Mouse (Mus musculus) hindbrain, embryonic 14.5 days (tissue): Measurements from ENCODE around the gene Olfr806. TPM values are rescaled to one million over a fixed set of nuclear protein-coding genes. Genes with fewer than 3 reads are reported as not detected.

ENCODE experiments used
- ATAC-seq: fragments of 200-750 bp; cut with Nextera tagmentation; 2 replicates; pipeline ENCODE4 v1.8.0; 2017; ENCODE audit warnings: moderate number of reproducible peaks, mild to moderate bottlenecking, moderate TSS enrichment, moderate library complexity; ENCODE audit not compliant: low FRiP score
- DNase-seq: peaks from one replicate; pipeline ENCODE4 v3.0.0-alpha.2; 2015; ENCODE audit warnings: low spot score
- H3K27ac ChIP-seq: fragments of 300-500 bp; sonication (generic); 2 replicates; pipeline ENCODE4 v1.5.1; 2014; ENCODE audit warnings: mild to moderate bottlenecking, moderate library complexity
- H3K27me3 ChIP-seq: fragments of 300-500 bp; sonication (generic); 2 replicates; pipeline ENCODE4 v1.6.1; 2014; ENCODE audit warnings: mild to moderate bottlenecking, low read length, mixed read lengths; ENCODE audit not compliant: control insufficient read depth, insufficient read depth
- H3K36me3 ChIP-seq: fragments of 300-500 bp; sonication (generic); replicated peaks from 2 replicates; pipeline ENCODE4 v1.6.1; 2014; ENCODE audit not compliant: control insufficient read depth, insufficient read depth
- H3K4me1 ChIP-seq: fragments of 300-500 bp; sonication (generic); replicated peaks from 2 replicates; pipeline ENCODE4 v1.6.1; 2014; ENCODE audit warnings: antibody characterized with exemption, low read length, mixed read lengths; ENCODE audit not compliant: control insufficient read depth, insufficient read depth
- H3K4me2 ChIP-seq: fragments of 300-500 bp; sonication (generic); replicated peaks from 2 replicates; pipeline ENCODE4 v1.6.1; 2014; ENCODE audit warnings: mild to moderate bottlenecking, moderate library complexity
- H3K4me3 ChIP-seq: fragments of 300-500 bp; sonication (generic); replicated peaks from 2 replicates; pipeline ENCODE4 v1.5.1; 2014; ENCODE audit warnings: mild to moderate bottlenecking, low read length
- H3K9ac ChIP-seq: fragments of 300-500 bp; sonication (generic); 2 replicates; pipeline ENCODE4 v1.6.1; 2014
- H3K9me3 ChIP-seq: fragments of 300-500 bp; sonication (generic); 2 replicates; pipeline ENCODE4 v1.6.1; 2016; ENCODE audit warnings: low read length; ENCODE audit not compliant: control insufficient read depth
- WGBS: fragments of 180-500 bp; shearing (Covaris S2); extraction: QIAGEN DNeasy Blood & Tissue Kit; methylation state at CpG from one replicate; pipeline ENCODE4 v1.1.7; 2014; 5-methylcytosine and 5-hydroxymethylcytosine counted together
- polyA plus RNA-seq: library from polyadenylated mRNA; unstranded; fragments of >200 nt; fragmentation: Nextera tagmentation; extraction: Ambion mirVana; gene quantifications from 2 replicates; pipeline ENCODE4 v1.2.1, GENCODE M21; 2014

The Olfr806 gene
- not detected in 2 replicates for polyA plus RNA-seq

DNA sequence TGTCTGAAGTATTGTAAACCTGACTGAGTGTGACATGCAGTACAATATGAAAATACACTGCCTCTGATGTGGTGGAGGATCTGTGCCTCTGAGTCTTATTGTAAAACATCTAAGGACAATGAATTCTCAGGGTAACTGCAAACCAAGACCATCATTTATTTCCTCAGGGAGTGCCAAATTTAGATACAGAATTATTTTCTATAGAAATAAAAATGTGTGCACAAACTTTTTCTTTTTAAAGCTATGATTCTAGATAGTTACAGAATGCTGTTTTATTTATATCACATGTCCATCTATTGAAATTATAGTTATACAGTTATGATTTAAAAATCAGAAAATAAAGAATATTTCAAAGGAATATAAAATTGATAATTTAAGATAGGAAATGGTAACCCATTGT lies at the start of gene Olfr806:
TSS of gene Olfr806 (minus strand) at position 101 of the 400 bp plus-strand sequence.
- Histone ChIP-seq H3K9ac (no peak within 1 kb of the TSS), H3K9me3 (no peaks in the 10 kb centered on the region), H3K4me1 (no peaks in the 10 kb centered on the region), H3K4me3 (no peak within 1 kb of the TSS), H3K27me3 (no peaks in the 10 kb centered on the region), H3K27ac (no peak within 1 kb of the TSS), H3K4me2 (no peak within 1 kb of the TSS), H3K36me3 (no peaks in the 10 kb centered on the region)
- DNase-seq (no peak), ATAC-seq (no peak)

DNA sequence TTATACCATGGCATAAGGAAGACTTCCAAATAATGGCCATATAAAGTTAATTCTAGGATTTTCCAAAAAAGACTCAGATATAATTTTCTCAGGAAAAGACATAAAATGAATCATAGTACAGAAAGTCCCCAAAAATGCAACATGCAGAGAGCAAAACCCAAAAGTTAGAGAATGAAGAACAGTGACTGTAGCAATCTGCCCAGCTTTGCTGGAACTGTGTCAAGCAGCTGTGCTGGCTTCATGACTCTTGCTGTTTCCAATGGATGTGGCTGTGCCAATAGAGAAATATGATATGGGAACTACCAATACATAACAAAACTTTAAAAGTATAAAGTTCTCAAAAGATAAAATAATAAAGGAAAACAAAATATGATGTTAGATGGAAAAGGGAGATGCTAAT lies 36.4 kb upstream of the Olfr806 start:
- Histone ChIP-seq H3K27ac (no peak overlapping the region), H3K27me3 (no peaks in the 10 kb centered on the region), H3K9ac (no peak overlapping the region), H3K36me3 (no peaks in the 10 kb centered on the region), H3K4me2 (no peak overlapping the region), H3K4me3 (no peak overlapping the region), H3K4me1 (no peaks in the 10 kb centered on the region), H3K9me3 (no peaks in the 10 kb centered on the region)
- DNase-seq (no peak), ATAC-seq (no peak)

DNA sequence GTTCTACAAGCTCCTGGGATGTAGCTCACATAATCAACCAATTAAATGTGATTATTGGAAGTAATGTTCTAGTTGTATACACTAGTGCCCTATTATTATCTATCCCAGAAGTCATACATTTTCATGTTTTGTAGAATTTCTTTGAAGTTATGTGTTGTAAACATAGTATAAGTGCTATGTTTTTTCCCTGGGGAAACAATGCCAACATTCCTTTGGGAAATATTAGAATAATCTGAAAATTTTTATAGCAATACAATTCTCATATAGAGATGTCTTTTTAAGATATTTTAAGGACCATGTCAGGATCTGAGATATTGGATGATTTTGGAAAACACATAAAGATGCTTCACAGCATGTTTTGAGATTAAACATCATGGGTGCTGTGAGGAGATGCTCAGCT lies 32.6 kb upstream of the Olfr806 start, which contains the start of gene Olfr809:
TSS of gene Olfr809 (plus strand) at position 301 of the 400 bp plus-strand sequence.
- H3K9ac ChIP-seq = no peak within 1 kb of the TSS
- no peak within 1 kb of the TSS for H3K4me2 ChIP-seq
- H3K36me3 ChIP-seq = no peaks in the 10 kb centered on the region

DNA sequence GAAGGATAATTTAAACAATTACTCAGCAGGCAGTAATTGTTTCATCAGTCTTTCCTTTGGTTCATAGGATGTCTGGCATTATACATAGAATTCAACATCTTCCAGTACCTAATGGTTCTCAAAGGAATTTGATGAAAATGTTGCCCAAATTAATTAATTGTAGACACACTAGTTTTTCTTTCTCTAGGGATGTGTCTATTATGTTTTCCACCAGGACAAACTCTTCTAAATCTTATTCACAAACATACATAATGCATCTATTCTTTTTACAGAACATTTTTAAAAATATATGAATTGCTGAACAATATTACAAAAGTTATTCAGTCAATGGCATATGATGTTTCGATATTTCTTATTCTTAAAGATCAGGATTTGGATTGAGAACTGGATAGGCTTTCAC lies 23.5 kb upstream of the Olfr806 start, which contains the start of gene Olfr808:
TSS of gene Olfr808 (plus strand) at position 301 of the 400 bp plus-strand sequence.
- no peak for ATAC-seq
- Histone ChIP-seq H3K4me2 (no peak within 1 kb of the TSS), H3K9ac (no peak within 1 kb of the TSS), H3K9me3 (no peaks in the 10 kb centered on the region), H3K4me1 (no peaks in the 10 kb centered on the region), H3K27me3 (no peaks in the 10 kb centered on the region), H3K36me3 (no peaks in the 10 kb centered on the region), H3K4me3 (no peak within 1 kb of the TSS), H3K27ac (no peak within 1 kb of the TSS)
- DNase-seq = no peak
- 93% methylated on average over 1 of the region's 1 CpGs for WGBS

More for the DNA sequence above, 32.6 kb upstream of the Olfr806 start, which contains the start of gene Olfr809:
- H3K4me3 ChIP-seq = no peak within 1 kb of the TSS
- DNase-seq (no peak), ATAC-seq (no peak)
- no peaks in the 10 kb centered on the region for H3K4me1 ChIP-seq
- H3K27ac ChIP-seq = no peak within 1 kb of the TSS
- H3K9me3 ChIP-seq = no peaks in the 10 kb centered on the region
- H3K27me3 ChIP-seq = no peaks in the 10 kb centered on the region

DNA sequence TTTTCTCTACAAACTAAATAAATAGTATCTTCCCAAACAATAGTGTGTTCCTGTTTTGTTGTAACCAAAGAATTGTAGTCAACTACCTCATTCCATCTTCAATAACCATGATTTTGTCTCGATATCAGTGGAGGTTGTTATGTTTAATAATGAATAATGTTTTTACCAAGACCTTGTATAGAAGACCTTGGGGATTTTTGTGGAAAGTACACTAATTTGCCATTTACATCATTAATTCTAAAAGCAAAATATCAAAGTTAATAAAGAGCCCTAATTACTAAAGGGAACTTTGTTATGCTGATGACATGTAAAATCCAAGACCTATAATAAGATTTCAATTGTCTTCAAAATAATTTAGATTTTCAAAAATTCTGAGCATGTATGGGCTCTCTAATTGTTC lies 16.0 kb upstream of the Olfr806 start, which contains the start of gene Olfr807:
TSS of gene Olfr807 (minus strand) at position 101 of the 400 bp plus-strand sequence.
- no peak within 1 kb of the TSS for H3K4me2 ChIP-seq
- H3K36me3 ChIP-seq = no peaks in the 10 kb centered on the region
- DNase-seq = no peak
- H3K9ac ChIP-seq = no peak within 1 kb of the TSS
- H3K4me3 ChIP-seq = no peak within 1 kb of the TSS
- no peaks in the 10 kb centered on the region for H3K4me1 ChIP-seq
- no peak for ATAC-seq
- H3K27me3 ChIP-seq = no peaks in the 10 kb centered on the region
- WGBS = 91% methylated on average over 1 of the region's 1 CpGs
- H3K27ac ChIP-seq = no peak within 1 kb of the TSS
- H3K9me3 ChIP-seq = no peaks in the 10 kb centered on the region

DNA sequence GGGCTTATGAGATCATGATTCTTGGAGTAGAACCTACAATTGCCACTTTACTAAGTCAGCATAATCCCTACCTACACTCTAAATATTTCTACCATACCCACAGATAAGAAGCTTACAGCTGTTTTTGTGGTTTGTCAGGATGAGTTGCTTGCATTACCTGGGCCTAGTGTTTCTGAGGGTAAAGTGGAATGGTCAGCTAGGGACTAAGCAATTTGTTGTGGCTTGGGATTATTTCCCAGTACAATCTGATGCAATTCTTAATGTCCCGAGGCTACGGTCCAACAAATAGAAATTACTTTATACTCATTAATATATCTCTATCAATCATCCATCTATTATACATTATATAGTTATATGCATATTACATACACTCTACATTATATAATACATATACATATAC lies 12.4 kb downstream of the Olfr806 start, which contains the start of gene Olfr805:
TSS of gene Olfr805 (minus strand) at position 101 of the 400 bp plus-strand sequence.
- no peak for DNase-seq
- Histone ChIP-seq H3K9me3 (no peaks in the 10 kb centered on the region), H3K4me2 (no peak within 1 kb of the TSS), H3K36me3 (no peaks in the 10 kb centered on the region), H3K27ac (no peak within 1 kb of the TSS), H3K4me1 (no peaks in the 10 kb centered on the region), H3K4me3 (no peak within 1 kb of the TSS), H3K9ac (no peak within 1 kb of the TSS), H3K27me3 (no peaks in the 10 kb centered on the region)
- 94% methylated on average over 2 of the region's 2 CpGs for WGBS
- ATAC-seq = no peak

DNA sequence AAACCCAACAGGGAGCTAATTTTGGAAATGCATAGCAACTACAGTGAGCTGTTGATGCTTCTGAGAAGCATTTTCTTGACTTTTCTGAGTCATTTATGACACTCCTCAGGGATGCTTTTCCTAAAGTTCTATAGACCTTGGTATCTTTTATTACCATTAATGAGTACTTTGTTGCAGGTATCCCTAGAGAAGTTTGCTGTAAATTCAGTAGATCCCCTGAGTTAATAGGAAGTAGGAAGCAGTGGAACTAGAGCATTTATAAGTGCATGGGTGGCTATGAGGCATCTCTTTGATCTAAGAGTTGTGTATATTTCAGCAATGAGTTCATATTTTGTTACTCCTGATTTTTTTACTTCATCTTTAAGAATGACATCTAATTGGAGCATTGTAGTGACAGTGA lies 38.8 kb downstream of the Olfr806 start, which contains the start of gene Olfr804:
TSS of gene Olfr804 (plus strand) at position 301 of the 400 bp plus-strand sequence.
- no peaks in the 10 kb centered on the region for H3K9me3 ChIP-seq
- H3K27ac ChIP-seq = no peak within 1 kb of the TSS
- ATAC-seq (no peak), DNase-seq (no peak)
- no peak within 1 kb of the TSS for H3K9ac ChIP-seq
- H3K4me3 ChIP-seq = no peak within 1 kb of the TSS
- H3K27me3 ChIP-seq = no peaks in the 10 kb centered on the region
- no peaks in the 10 kb centered on the region for H3K36me3 ChIP-seq
- H3K4me1 ChIP-seq = no peaks in the 10 kb centered on the region
- H3K4me2 ChIP-seq = no peak within 1 kb of the TSS

DNA sequence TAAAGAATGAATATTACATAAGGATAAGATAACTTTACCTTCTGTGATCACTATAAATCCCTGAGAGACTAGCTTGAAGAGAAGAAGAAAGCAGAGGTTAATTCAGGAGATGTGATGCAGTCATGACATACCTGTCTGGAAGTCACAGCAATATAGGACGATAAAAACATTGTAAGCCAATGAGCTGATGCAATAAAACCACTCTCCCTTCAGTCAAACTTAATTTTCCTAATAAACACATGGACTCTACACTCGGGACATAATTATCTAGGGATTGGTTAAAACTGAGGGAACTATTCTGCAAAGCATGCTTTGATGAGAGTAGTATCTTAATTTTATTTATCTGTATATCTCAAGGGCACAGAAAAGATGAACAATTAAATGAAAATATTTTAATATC lies 47.5 kb downstream of the Olfr806 start, which contains the start of gene Olfr803:
TSS of gene Olfr803 (minus strand) at position 101 of the 400 bp plus-strand sequence.
- Histone ChIP-seq H3K4me2 (no peak within 1 kb of the TSS), H3K9ac (no peak within 1 kb of the TSS), H3K9me3 (no peaks in the 10 kb centered on the region), H3K4me1 (no peaks in the 10 kb centered on the region), H3K36me3 (no peaks in the 10 kb centered on the region), H3K27me3 (no peaks in the 10 kb centered on the region), H3K27ac (no peak within 1 kb of the TSS), H3K4me3 (no peak within 1 kb of the TSS)
- WGBS = 81% methylated on average over 2 of the region's 2 CpGs
- ATAC-seq = no peak
- no peak for DNase-seq

DNA sequence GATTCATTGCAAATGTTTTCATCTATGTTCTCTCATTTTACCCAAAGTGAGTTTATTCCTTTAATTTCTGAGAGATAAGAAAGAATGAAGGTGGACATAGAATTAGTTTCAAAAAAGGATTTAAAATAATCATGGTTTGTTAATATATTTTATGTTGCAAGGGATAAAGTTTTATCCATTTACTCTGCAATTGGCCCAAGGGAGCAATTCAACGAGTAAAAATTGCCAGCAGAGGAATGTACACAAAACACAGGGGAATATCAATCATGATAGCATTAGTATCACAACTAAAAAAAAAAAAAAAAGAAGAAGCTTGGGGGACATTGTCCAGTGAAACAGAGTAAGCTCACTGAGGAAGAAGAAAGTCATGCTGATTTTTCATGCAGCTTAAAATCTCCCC lies 53.7 kb downstream of the Olfr806 start, which contains the start of gene Olfr802:
TSS of gene Olfr802 (minus strand) at position 101 of the 400 bp plus-strand sequence.
- no peak within 1 kb of the TSS for H3K4me2 ChIP-seq
- H3K4me1 ChIP-seq = no peaks in the 10 kb centered on the region
- no peaks in the 10 kb centered on the region for H3K27me3 ChIP-seq
- DNase-seq (no peak), ATAC-seq (no peak)
- H3K36me3 ChIP-seq = no peaks in the 10 kb centered on the region
- H3K9ac ChIP-seq = no peak within 1 kb of the TSS
- WGBS = 73% methylated on average over 1 of the region's 1 CpGs
- H3K4me3 ChIP-seq = no peak within 1 kb of the TSS
- H3K9me3 ChIP-seq = no peaks in the 10 kb centered on the region
- H3K27ac ChIP-seq = no peak within 1 kb of the TSS
